Mouse (Mus musculus): Measurements from ENCODE around the gene Ldb3.
A peak's percentile ranks its signal among the peaks of the same experiment; 100 is the strongest.

The Ldb3 gene

DNA sequence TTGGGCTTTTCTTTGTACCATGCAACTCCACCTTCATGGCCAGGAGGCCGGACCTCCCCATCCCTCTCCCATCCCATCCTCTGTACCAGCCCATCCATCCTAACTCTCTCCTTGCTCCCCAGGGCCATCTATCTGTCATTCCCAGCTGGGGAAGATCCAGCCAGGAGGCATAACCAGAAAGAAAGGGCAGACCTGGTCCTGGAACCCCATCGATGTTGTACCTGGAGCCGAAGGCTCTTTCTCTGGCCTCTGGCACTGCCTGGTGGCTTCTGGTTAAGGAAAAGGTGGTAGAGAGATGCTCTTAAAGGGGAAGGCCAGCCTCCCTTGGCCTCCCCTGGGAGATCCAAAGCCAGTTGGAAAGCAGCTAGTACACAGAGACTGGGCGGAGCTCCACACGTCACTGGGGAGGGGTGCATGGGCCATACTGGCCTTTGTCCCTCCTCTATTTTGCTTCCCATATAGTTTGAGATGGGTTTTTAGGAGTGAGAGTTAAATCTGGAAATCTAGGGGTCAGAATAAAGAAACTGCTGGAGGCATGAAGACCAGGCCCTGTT lies 1.6 kb upstream of the Ldb3 start:
- no peak for DNase-seq

DNA sequence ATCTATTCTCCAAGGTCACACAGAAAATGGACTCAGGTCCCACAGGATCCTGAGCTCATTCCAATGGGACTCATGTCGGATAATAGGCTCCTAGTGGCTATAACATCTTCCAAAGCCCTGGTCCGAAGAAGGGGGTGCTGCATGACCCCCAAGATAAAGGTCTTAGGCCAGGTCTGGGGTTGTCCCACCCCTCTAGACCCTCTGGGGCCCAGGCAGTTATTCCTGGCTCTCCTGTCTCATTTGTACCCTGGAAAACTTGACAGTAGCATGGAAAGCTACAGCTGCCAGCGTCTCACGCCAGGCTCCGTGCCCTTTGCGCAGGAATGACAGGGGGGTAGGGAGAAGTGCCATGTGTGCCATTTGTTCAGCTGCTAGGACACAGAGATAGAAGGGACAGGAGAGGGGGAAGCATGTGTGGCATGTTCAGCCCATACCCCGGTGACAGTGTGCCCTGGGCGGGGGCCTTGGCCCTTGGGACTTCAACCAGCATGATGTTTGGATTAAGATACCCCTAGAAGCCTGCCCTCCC lies 767 bp upstream of the Ldb3 start:
- DNase-seq, result no peak

DNA sequence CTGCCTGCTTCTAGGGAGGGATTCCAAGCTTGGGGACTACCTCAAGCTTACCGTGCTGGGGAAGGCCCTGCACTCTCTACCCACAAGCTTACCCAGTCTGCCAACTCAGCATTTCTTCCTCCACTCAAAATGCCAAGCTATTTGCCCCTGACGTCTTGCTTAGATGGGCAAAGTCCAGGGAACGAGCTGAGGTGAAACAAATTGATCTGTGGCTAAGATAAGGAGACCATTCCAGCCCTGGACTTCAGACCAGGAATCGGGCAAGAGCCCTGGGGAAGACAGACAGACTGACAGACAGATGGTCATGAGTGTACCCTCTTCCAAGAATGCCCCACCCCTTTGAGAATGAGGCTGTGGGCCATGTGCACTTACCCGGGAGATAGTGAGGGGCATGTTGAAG lies 477 bp downstream of the Ldb3 start:
- DNase-seq, result no peak

DNA sequence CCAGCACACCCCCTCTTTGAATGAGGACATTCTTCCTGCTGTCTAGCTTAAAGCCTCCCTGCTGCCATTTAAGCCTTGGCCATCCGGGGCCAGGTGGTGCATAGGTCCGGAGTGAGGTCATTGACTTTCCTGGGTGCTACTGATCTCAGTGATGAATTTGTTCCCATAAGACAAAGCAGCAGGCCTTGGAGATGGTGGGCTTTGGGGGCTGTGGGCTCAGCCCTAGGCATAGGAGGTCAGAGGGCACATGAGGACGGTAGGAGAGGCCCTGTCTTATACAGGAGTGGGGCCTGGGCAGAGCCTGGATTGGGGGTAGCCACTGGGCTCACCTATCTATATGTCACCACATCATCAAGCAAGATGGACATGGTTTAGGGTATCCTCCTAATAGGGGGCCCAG lies 1.6 kb downstream of the Ldb3 start:
- no peak for DNase-seq

- no peak for DNase-seq
Measured at GRCm38 (mm10) chr14:34585358-34586105, 3.0 kb downstream of the Ldb3 start.

DNA sequence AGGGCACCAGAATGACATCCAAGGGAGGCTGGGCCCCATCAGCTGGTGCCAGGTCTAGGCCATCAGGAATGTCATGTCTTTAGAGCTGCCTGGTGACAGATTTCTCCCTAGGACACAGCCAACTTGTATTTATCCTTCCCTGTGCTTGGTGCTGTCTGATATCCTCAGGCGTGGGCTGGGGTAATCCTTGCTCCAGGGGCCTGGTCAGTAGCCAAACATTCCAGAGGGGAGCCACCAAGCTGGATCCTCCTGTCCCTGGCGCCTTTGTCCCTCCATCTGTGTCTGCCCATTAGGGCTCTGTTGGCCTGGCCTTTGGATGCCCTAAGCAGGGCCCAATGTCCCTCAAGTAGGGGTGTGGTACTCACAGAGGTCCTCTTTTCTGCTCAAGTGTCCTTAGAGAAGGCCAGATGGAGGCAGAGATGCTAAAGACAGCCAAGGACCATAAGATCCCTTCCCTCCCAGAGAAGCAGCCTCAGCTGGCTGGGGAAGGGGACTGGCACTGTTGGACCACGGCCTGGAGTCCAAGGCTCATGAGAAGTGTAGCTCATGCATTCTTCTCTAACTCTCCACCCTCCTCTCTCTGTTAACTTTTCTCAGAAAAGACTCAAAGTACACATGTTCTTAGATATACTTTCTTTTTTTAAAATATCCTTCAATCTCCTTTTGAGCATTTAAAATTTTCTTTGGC lies 5.6 kb downstream of the Ldb3 start:
- peak in 1 of 2 experiments; percentile 12 for DNase-seq

DNA sequence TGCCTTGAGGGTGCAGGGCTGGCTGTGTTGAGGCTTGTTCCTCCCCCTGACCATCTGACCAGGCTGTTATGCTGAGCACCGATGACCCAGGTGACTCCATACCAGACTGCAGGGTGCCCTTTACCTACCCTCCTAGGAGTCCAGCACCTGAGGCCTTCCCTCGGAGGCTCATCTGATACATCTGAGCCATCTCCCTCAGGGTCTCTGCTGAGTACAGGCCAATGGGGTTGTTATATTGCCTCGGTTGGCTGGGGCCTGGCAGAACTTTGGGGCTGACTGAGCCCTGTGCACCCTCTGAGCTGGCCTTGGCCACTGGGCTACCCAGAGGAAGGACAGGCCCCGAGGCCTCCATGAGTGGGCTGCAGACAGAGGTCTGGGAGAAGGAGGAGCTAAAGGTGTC lies 11.6 kb downstream of the Ldb3 start:
- no peak for DNase-seq

GRCm38 (mm10) chr14:34574068-34574467 lies 14.4 kb downstream of the Ldb3 start:
- DNase-seq, result peak in 1 of 2 experiments; percentile 54

DNA sequence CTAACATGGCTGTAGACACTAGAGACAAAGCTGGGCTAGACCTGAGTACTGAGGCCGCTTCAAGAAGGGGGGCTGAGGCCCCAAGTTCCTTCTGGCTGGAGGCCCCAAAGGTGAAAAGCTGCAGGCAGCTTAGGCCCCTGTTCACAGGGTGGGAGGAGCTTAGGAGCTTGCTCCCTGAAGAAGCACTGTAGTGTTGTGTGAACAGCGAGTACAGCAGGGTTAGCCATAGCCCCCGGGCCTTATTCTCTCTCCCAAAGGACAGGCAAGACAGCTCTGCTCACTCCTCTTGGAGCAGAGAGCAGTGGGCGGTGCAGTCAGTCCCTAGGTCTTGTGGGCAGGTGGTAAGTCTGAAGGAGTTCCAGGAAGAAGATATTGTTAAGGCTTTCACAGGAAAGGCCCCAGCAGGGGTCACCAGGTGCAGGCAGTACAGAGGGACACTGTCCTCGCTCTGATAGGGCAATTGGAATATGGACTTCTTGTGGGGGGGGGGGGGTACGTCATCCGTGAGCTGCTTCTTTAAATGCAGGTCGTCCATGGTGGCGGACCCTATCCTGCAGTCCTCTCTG lies 15.1 kb downstream of the Ldb3 start:
- no peak for DNase-seq

GRCm38 (mm10) chr14:34571610-34572387 lies 16.7 kb downstream of the Ldb3 start:
- no peak for DNase-seq

- DNase-seq, result no peak
Measured at GRCm38 (mm10) chr14:34570903-34571302, 17.6 kb downstream of the Ldb3 start.

GRCm38 (mm10) chr14:34570294-34570693 lies 18.2 kb downstream of the Ldb3 start:
- peak; percentile 93 to 94 for DNase-seq

DNA sequence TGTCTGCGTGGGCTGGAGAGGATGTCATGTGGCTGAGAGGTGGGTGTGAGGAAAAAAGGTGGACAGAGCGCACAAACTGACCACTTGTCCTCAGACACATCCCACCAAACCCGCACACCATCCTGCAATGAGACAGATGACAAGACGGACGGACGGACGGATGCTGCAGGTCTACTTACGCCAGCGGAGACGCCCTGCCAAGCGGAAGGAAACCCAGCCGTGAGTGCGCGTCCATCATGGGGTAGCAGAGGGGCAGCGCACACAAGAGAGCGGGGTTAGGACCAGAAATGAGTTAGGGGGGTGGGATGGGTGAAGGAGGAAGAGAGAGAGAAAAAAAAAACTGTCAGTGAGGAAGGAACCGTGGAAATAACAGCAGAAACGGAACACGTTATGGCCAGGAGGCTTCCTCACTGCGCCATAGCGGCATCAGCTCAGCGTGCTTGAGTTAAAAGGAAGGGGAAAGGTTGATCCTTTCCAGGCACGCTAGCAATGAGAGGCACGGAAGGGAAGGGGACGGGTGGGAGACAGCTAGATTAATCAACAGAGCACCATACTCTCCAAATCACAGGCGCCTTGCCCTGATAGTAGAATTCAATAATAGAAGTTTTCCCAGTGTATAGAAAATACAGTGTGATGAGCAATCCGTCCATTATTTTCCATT lies 18.8 kb downstream of the Ldb3 start:
- no peak for DNase-seq

DNA sequence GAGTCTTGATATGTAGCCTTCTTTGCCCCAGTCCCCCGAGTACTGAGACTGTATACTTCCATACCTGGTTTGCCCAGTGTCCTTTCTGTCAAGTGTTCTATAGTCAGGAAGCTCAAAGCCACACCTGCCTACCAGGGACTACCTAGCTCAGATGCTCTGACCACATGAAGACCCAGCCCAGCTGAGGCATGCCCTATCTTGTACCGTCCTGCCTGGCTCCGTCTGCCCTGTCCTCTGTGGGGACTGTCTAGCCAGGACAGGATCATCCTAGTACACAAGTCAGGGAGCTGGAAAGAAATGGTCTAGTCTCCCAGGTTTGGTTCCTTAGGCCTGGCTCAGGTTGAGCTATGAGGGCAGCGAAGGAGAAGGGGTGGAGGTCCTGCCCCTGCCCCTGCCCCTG lies 19.9 kb downstream of the Ldb3 start:
- DNase-seq, result no peak

DNA sequence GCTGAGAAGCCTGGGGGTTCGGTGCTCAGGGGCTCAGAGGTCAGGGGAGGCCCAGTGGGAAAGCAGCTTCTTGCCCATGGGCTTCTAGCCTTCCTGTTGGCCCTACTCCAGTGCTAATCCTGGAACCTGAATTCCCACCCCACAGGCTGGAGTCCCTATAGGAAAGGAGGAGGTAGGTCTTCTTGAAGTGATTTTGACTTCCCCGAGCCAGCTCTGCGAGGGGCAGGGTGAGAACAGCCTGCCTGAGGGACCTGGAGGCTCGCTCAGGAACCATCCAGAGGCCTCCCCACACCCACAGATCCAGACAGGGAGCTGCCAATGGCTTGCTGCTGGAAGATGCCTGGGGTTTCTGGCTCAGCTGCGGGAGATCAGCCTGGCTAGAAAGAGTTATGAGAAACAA lies 20.8 kb downstream of the Ldb3 start:
- DNase-seq, result no peak

DNA sequence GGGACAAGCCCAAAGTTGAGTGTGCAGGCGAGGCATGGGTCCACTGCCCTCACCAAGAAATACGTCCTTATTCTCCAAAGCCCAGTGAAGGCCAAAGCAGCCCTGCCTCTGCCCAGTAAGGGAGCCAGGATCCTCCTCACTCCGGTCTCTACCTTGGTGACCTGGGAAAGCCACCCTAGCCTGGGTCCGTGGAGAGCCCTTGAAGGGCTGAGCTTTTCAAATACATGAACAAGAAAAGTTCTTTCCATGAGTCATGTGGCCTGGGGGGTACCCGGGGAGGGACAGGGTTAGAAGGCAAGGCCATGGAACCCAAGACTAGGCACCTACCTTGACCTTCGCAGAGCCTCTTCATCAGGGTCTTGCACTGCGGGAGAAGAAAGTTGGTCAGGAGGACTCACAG lies 22.0 kb downstream of the Ldb3 start:
- no peak for DNase-seq

DNA sequence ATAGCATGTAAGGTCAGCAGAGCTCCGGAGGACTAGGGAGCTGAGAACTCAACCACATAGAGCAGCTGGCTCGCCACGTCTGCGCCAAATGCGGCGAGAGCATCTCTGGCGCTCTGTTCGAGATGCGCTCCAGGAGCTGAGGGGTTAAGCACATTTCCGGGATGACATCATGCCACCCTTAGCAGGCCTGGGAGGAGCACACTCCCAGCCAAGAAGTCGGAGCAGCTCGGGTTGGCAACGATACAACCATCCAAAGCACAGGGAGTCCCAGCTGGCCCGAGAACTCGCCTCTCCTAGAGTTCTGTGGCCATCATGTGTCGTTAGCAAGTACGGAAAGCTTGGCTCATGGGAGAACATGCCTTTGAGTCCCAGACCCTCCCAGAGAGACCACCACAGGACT lies 22.8 kb downstream of the Ldb3 start:
- DNase-seq, result peak; percentile 50 to 61

DNA sequence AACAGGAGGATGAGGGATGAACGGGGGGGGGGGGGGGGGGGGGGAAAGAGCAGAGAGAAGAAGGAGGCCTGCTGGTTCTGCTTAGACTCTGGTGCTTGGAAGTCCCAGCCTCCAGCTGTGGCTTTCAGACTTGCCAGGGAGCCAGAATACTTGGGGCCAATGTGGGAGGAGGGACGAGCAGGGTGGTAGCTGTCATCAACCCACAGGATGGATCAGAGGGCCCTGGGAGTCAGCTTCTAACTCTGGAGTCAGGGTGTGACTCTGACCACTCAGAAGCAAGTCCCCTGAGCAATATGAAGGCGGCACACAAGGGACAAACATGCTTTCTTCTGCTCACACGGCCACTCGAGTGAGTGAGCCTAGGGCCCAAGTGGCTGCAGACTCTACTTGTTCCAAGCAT lies 23.8 kb downstream of the Ldb3 start:
- DNase-seq, result no peak

- no peak for DNase-seq
Measured at GRCm38 (mm10) chr14:34562393-34562792, 26.1 kb downstream of the Ldb3 start.

DNA sequence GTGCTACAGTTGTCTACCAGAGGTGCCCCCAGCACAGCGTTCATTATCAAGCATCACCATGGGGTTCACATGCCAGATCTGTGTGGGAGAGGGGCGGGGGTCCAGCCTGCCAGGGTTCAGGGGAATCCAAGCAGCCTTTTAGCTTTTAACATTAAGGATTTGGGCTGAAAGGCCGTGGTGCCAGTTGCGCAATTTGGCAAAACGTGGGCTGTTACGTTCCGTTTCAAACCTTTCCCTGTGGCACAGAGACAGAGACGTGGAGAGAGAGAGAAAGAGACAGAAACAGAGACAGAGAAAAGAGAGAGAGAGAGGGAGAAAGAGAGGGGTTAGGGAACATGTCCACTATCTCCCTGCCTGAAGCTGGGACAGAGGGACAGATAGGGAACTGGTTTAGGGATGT lies 26.8 kb downstream of the Ldb3 start:
- DNase-seq, result no peak

GRCm38 (mm10) chr14:34558947-34559346 lies 29.5 kb downstream of the Ldb3 start:
- no peak for DNase-seq

- DNase-seq, result no peak
Measured at GRCm38 (mm10) chr14:34555211-34555610, 33.3 kb downstream of the Ldb3 start.
